Mouse (Mus musculus) c-Kit-positive CD71-negative TER-119-negative erythroid progenitor cells, embryonic 14.5 days (primary cell): ENCODE measurements around the gene Clec2l.
"Not testable (repeated sequence)": the region's sequence is repeated elsewhere in the genome, so short reads cannot be mapped to it uniquely, and the experiment has no call there.

ENCODE experiments used
- DNase-seq: peaks from one replicate; pipeline ENCODE4 v3.0.0-alpha.2; 2013; ENCODE audit warnings: low read depth

The Clec2l gene

DNA sequence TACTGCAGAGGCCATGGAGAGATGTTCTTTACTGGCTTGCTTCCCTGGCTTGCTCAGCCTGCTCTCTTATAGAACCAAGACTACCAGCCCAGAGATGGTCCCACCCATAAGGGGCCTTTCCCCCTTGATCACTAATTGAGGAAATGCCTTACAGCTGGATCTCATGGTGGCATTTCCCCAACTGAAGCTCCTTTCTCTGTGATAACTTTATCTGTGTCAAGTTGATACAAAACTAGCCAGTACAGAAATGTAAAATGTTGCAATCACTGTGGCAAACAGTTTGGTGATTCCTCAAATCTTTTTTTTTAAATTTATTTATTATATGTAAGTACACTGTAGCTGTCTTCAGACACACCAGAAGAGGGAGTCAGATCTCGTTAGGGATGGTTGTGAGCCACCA, 7.6 kb downstream of the Clec2l start:
- DNase-seq, result not testable (repeated sequence)

DNA sequence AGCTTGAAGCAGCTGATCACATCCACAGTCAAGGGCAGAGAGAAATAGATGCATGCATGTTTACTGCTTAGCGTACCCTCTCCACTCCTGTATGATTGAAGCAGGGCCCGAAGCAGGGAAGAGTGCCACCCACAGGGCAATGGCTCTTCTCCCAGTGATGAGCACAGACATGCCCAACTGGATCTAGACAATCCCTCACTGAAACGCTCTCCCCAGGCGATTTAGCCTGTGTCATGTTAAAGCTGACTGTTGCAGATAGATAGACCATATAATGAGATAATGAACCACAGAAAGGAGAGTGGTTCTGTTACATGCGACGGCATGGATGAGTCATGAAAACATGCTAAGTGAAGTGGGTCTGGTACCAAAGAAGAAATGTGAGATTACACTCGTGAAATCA, 8.4 kb downstream of the Clec2l start:
- DNase-seq, result no peak

DNA sequence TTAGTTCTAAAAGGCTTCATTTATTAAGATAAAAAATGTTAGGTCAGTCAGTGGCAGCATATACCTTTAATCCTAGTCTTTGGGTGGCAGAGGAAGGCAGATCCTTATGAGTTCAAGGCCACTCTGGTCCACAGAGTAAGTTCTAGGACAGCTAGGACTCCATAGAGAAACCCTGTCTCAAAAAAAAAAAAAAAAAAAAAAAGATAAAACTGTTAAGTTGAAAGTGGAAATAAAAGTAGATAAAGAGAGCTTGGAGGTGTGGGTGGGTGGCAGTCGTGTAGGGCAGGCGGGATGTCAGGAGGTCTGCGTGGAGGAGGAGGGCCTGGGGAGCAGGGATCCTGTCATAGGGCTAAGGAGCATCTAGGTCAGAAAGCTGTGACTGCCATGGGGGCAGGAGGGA, 9.1 kb downstream of the Clec2l start:
- DNase-seq, result no peak

DNA sequence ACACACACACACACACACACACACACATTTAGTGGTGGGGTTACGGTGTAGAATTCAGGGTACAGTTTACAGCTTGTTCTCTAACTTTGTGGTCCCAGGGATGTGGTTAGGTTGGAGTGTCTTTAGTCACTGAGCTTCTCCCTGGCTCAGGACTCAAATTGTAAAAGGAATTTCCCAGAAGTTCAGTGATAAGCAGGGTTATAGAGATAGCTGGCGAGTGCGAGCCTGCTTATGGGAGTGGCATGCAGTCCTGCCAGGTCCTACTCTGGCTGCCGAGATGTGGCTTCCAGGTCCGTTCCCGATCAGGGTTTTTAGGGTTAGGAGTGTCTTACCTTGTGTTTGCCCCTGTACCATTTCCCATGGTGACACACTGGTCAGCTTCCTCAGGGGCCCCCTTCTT, 13.3 kb downstream of the Clec2l start:
- no peak for DNase-seq

DNA sequence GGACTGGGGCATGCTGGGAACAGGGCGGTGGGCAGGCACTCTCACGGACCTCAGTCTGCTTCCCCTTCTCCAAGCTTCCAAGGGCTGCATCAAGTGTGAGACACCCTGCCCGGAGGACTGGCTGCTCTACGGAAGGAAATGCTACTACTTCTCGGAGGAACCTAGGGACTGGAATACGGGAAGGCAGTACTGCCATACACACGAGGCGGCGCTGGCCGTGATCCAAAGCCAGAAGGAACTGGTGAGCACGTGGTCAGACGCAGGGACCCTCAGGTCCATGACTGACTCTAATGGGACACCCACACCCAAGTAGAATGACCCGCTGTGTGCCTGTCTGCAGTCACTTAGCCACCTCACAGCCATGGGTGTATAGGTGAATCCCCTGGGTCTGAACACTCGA, 13.9 kb downstream of the Clec2l start:
- no peak for DNase-seq

DNA sequence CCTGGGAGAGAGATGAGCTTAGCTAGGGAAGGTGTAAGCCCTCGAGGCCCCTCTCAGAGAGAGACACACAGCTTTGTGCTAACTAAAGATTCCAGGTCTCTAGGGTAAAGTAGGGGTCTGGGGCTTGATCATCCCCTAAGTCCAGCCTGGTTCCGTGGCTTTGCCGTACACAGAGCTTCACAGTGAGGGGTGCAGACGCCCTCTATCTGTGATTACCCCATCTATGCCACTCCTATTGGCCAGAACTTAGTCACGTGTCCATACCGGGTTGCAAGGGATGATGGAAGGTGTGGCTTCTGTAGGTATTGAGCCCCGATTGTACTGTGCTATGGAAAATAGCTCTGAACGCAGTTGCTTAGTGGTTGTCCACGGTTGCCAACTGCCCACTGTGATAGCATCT, 14.8 kb downstream of the Clec2l start:
- no peak for DNase-seq

DNA sequence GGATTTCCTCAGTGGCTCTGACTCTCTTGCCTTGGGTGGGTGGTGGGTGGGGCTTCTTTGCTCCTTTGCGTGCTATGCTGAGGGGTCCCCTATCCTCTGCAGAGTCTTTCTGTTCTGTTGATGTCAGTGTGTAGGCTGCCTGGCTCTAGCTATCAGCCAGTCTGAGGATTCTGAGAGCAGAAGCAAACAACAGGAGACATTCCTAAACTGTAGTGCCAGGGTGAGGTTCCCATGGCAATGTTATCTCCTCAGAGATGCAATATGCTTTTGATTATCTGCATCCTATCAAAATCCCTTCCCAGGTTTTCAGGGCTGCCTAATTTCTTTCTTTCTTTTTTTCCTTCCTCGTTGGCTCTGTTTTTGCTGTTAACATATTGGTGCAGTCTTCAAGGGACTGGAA, 19.7 kb downstream of the Clec2l start:
- DNase-seq, result no peak

DNA sequence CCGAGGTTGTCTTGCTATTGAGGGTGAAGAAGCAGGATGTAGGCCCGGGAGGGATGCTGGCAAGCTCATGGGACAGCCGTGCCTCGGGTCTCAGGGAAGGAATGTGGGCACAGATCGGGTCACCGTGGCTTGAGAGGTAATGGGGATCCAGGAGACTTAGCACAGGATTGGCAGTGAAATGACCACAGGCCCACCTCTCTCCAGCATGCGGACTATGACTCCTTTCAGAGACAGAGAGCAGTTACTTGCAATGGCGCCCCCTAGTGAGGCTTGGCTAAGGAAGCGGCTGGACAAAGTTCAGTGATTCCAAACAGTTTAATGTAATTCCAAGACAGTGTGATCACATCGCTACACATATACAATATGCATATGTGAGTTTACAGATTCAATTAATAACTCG, 24.3 kb downstream of the Clec2l start:
- no peak for DNase-seq

DNA sequence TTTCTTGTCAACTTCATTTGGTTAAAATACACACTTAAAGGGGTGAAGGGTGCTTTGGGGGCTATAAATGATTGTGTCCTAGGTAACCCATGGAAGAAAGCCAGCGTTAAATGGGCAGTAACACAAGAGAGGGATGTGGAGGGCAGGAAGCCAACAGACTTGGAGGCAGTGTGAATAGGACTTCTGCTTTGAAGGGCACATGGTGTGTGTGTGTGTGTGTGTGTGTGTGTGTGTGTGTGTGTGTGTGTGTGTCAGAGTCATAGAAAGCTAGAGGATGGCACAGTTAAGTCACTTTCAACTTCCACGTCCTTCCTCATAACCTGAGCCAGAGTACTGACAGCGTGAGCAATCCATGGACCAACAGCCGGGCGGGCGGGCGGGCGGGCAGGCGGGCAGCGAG, 26.0 kb downstream of the Clec2l start:
- DNase-seq, result no peak

DNA sequence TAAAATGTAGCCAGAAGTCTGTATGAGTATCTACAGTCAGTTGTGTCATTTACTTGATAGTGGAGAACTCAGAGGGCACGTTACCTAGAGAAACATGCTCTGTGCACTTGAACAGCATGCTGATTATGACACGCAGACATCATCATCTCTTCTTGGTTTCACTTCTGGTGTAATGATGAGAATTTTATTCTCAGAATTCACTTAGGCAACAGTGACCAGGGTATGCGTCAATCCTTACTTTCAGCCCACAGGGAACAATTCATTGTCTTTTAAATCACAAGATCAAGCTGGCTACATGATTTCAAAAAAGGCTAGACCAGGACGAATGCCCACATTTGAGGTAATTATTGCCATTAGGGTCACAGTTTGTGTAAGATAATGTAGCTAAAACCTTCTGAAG, 27.7 kb downstream of the Clec2l start:
- no peak for DNase-seq

DNA sequence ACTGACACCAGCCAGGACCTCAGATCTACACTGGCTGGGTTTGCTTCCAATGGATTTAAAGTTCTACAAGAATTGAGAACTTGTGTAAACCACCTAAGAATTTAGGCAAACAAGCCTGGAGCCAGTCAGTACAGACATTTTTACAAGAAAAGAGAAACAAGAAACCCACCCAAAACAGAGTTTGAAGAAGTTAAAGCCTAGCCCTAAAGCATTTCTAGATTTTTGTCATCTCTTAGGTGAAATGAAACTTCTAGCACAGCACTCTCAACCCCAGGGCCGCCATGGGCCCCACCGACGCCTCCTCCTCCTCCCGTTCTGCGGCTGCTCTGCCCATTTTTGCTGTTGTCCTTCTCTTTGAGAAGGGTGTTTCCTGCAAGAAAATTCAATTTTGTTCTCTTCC, 28.2 kb downstream of the Clec2l start:
- DNase-seq, result no peak

DNA sequence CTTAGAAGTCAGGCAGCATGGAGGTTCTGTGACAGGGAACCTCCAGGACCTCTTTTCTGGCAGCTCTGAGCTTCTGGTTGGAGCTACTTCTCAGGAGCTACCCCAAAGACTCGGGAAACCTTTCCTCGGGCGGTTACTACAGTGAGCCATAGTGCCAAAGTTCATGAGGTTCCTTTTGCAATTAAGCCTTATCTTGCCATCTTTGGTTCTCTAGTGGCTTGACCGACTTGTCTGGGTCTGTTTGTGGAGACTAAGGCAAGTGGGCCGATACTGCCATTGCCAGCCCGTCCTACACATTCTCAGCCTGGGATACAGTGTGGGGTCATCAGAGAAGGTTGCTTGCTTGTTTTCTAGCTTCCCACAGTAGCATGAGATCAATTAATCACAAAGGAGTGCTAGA, 29.7 kb downstream of the Clec2l start:
- DNase-seq, result no peak

DNA sequence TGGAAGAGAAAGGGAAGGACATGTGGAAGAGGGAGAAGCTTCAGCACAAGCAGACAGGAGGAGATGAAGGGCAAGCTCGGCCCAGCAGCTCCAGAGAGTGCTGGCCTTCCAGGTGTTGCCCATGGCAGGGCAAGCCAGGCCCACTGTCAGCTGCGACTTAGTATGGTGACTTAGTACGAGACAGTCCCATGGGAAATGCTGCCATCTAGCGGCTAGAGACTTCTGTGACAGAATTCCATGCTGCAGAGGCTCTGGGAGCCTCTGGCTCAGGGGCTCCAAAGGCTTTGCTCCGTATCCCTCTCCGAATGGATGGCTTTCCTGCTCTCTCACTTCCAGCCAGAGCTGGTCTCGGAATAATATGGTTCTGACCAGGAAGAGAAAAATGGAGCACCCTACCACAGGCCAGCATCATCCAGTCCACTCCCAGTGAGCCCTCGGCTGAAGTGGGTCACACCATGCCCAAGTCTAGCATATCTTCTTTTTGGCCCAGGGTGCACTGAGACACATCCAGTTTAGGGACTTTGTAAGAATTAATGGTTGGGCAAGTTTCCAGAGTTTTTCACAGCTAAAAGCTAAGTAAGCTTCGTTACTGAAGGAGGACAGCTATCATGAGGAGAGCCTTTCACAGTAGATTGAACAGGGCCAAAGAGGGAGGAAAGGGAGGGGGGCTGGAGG, 32.6 kb downstream of the Clec2l start:
- DNase-seq, result peak; percentile 64

DNA sequence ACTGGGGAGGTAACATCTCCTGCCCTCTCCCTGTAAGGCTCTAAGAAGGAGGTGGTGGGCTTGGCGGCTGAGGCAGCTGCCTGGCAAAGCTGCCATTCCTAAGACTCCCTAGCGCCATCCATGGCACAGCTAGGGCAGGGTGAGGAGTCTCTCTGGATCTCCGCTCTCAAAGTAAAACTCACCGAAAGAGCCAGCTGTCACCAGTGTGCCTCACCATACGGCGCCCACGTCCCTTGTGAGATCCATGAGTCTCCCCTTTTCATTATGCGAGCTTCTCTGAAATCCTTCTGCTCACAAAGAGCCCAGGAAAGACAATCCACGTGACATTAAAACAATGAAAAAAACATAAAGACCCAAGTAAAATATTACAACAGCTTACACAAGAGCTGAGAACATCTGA, 33.7 kb downstream of the Clec2l start:
- DNase-seq, result no peak

DNA sequence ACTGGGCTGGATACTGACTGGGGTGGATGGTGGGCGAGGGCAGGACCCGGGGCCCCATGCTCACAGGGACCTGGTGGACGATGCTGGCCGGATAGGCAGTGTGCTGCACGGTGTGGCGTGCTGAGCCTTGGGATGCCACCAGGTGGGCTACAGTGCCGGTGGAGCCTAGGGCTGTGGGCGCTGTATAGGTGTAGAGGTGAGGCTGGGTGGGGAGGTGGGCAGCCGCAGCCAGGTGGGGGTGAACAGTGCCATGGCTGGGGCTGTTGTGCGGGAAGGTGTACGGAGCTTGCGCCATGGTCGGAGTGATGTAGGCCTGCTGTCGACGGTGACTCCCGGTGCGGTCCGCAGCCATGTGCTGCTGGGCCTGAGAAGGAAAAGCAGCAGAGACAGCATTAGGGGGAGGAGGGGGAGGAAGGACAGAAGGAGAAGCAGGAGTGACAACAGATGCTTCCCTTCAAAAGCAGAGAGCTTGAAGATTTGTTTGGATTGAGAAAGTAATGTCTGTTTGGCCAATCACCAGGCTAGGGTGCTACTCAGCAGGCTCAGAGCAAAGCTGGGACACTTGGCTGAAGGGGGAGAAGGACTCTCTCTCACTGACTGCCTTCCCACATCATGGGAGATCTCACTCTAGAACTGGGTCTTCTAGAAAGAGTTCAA, 35.5 kb downstream of the Clec2l start:
- no peak for DNase-seq

DNA sequence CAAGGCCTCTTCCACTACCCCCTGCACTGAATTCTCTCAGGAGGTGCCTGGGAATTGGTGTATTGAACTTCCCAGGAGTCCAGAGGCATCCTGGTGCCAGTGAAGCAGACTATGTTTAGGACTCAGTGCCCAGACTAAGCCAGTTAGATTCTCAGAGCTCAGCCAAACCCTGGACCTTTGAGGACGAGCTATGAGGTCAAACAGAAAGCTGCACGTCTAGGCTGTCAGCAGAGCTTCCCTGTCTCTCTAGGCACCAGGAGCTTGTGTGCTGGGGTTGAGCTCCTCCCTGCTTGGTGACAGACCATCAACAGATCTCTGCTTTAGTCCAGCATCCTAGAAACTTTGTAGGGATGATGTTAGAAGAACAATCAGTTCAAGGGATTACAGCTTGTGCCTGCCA, 38.6 kb downstream of the Clec2l start:
- no peak for DNase-seq

DNA sequence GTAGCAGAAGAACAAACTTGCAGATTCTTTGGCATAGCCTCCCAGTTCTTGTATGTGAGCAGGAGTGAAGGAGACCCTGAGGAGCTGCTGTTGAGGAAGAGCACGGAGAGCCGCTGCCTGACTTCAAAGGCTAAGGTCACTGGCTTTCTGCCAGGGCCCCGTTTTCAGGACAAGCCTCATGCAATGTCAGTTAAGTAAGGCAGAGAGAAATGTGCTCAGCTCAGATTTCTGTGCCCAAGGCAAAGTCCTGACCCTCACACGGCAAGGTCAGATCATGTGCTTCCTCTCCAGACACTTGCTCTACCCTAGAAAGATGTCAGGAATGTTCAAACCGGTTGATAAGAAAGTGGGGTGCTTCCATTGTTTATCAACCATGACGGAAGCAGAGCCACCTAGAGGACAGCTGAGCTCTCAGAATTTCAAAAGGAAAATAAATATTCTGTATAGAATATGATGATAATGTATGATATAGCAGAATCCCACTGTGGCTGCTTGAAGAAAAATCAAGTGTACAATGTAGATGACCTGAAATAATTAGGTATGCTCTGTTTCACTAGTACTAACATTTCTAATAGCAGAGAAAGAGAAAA, 40.0 kb downstream of the Clec2l start:
- no peak for DNase-seq

DNA sequence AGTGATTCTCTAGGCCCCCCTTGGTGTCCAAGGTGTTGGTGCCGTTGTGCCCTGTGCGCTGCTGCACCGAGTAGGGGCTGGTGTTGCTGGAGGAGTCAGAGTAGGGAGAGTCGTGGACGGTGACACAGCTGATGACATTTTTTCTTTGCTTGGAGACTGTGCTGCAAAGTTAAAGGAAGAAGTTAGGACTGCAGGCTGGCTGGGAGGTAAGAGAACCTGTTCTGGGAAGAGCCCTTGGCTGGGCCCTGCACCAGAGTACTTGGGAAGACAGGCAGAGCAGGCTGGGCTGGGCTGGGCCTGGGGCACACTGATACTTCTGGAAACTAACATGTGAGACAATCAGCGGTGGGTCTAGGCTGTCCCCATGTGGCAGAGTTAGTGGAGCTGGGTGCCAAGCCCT, 40.7 kb downstream of the Clec2l start:
- no peak for DNase-seq

DNA sequence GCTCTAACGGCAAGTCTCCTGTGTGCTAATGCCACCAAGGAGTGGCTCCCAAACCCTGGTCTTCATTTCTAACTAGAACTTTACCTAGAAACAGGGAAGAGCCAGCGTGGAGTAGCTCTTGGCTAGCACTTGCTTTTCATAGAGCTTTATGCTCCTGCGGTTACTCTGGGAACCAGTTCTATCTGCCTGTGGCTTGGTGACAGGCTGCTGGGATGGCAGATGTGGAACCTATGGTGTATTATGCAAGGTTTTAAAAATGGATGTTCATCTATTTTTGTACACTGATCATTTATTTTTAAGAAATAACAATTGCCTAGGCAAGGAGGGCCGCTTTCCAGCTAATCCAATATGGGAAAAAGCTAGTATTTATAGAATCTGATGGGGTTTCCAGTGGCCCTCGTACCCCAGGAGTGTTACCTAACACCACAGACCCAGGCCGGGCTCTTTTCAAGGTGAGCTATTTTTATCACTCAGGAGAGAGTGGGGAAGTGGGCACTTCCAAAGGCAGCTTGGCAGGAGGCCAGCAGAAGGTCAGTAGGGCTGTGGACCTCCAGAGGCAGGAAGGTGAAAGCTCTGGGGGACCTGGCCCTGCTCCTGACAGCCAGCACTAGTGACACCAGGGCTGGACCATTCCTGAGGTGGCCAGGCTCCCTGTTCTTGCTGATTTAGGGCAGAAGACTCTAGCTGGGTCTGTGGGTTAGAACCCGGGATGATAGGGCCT, 41.6 kb downstream of the Clec2l start:
- DNase-seq, result no peak

DNA sequence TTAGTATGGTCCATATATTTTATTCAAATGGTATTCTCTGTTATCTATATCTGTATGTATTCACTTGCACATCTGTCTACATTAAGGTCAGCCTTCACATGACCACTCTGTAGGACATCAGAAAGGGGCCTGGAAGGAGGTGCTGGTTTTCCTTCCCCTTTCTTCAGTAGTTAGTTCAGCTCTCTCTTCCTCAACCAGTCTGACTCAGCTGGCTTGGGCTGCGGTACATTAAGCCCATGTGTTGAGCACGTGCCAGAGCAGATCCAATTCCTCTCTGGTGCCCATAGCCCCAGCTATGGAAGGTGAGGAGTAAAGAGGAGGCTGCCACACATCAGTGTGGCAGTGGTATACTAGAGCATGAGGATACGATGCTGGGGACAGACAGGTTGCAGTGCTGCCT, 47.6 kb downstream of the Clec2l start:
- DNase-seq, result peak; percentile 23

DNA sequence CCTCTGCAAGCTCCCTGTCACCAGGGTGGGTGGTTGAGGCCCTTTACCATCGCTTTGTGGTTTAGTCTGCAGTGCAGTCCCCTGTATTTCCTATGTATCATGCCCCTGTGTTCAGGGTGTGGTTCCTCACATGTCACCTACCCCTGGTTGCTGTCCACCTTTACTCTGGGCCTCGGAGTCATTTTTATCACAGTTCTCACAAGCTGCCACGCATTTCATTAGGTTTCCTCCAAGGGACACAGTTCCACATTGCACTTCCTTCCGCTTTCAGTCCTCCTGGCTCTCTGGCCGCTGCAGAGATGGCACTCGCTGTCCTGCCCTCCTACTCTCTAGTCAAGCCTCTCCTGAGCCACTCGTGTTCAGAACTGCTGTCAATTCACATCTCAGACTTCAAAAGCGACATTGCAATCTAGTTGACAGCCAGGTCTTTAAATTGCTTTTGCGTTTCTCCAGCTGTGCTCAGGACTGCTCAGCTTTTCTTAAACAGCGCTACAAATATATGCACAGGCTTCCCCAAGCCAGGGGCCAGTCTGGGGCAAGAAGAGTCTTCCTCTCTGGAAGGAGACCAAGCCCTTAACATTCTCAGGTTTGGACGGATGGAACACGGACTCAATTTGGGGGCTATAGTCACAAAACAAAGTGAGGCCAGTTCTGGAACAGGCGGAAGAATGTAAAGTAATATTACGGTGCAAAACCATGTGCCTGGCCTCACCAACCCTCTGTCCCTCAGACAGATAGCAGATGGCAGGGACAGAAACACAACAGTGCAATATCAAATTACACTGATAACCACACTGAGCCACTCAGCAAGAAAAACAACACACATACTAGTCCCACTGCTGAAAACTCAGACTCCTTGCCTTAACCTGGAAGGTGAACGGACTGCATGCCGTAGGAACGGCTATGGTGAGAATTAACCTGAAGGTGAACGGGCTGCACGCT, 51.4 kb downstream of the Clec2l start:
- no peak for DNase-seq

DNA sequence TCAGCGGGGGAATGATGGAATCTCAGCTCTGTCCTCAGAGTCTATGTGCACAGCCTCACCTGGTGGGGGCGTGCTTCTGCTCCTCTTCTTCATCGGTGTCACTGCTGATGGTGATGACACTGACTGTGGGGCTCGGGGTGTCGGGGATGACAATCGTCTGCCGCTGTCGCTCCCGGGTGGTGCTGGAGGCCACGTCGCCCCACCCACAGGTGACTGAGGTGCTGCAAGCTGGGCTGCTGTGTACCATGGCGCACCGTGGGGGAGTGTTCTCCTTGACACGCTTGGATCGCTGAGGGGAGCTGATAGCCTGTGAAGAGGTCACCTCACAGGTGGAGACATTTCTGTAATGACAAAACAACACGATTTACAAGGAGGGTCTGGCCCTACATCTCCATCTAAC, 53.0 kb downstream of the Clec2l start:
- no peak for DNase-seq
